Mouse (Mus musculus): ENCODE measurements at regions not wholly inside any gene's neighbourhood (a gene's known extent, or its start where the extent isn't known, plus 50 kb on each side); places are given as distances from the start of the nearest gene placed in this dataset.

DNA sequence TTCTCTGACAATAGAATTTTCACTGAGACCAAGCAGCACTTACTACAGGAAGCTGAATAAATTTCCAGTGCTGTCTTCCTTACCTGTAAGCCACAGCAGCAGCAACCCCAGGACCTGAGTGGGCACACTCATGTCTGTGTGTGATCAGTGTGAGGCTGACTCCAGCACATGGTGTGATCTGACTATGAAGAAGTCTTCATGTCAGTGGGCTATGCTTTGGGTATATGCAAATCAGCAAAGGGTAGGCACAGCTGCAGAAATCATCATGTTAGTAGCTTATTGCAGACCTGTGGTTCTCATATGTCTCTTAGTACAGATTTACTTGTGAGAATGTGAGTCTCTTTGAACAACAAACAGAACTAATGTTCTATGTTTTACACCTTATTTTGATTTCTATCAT, 1027.2 kb downstream of the Rpia start:
- no peak for TF ChIP-seq CTCF (IDR thresholded peaks at IDR 0.05; ENCODE audit: borderline replicate concordance, extremely low read depth, insufficient read depth, insufficient read length)
- no peak for TF ChIP-seq POLR2A (IDR thresholded peaks at IDR 0.05; ENCODE audit: borderline replicate concordance, extremely low read depth, insufficient read depth, insufficient read length, poor library complexity, severe bottlenecking)
